In the genomic region with DNA sequence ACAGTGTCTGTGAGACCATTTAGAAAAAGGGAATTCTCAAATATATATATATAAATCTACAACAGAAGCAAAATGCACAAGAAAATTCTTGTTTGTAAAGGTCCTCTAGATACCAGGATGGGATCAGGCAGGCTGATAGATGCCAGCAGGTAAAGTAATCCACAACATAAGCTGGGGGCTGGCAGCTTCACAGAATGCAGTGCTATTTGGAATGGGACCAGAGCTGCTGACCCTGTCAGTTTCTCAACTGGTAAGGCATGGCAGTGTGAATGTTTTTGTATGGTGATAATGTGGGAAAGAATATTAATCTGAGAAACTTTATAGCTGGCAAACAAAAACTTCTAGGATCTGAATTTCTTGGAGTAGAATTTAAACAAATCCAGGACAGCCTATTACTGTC, we compare ENCODE assay signal across 18 mouse cellular contexts.
"Had no signal": no experiment of that assay in that cellular context is flagged by ENCODE, and none has a peak within 500 bp of the region (broad histone marks: within the 10 kb centered on the region; RNA-seq: fewer than 3 reads in every experiment).

No protein-coding gene starts in this region.

- H3K27ac ChIP-seq: lung, embryonic 15.5 days; macrophage; midbrain, embryonic 13.5 days; midbrain, embryonic 15.5 days; neural tube, embryonic 12.5 days; stomach, embryonic 15.5 days; stomach, postnatal 0 days had no signal

- H3K4me1 ChIP-seq: lung, embryonic 15.5 days; megakaryocyte, embryonic 14.5 days; midbrain, embryonic 13.5 days; midbrain, embryonic 15.5 days; neural tube, embryonic 12.5 days; stomach, embryonic 15.5 days had no signal

- H3K36me3 ChIP-seq: lung, embryonic 15.5 days; midbrain, embryonic 13.5 days; midbrain, embryonic 15.5 days; neural tube, embryonic 12.5 days; stomach, embryonic 15.5 days had no signal

- H3K27me3 ChIP-seq: lung, embryonic 15.5 days; megakaryocyte, embryonic 14.5 days; midbrain, embryonic 13.5 days; midbrain, embryonic 15.5 days; neural tube, embryonic 12.5 days; stomach, embryonic 15.5 days had no signal

- H3K4me2 ChIP-seq: lung, embryonic 15.5 days; midbrain, embryonic 11.5 days; midbrain, embryonic 13.5 days; midbrain, embryonic 15.5 days; neural tube, embryonic 12.5 days; stomach, embryonic 15.5 days had no signal

- H3K9ac ChIP-seq: liver, postnatal 0 days; lung, embryonic 15.5 days; midbrain, embryonic 13.5 days; midbrain, embryonic 15.5 days; neural tube, embryonic 12.5 days; stomach, embryonic 15.5 days had no signal

- ATAC-seq: liver, postnatal 0 days; lung, postnatal 0 days; midbrain, embryonic 13.5 days; midbrain, embryonic 15.5 days had no signal

- H3K9me3 ChIP-seq: lung, embryonic 15.5 days; megakaryocyte, embryonic 14.5 days; midbrain, embryonic 13.5 days; midbrain, embryonic 15.5 days; neural tube, embryonic 12.5 days; stomach, embryonic 15.5 days had no signal

- DNase-seq: liver, postnatal 0 days; lung, adult 2 months; lung, postnatal 14 days; lung, postnatal 36 days; right cerebral cortex, postnatal 14 days; thymus, adult 2 months; thymus, postnatal 25 days; thymus, postnatal 4 days had no signal

- H3K4me3 ChIP-seq: lung, embryonic 15.5 days; megakaryocyte, embryonic 14.5 days; midbrain, embryonic 13.5 days; midbrain, embryonic 15.5 days; neural tube, embryonic 12.5 days; stomach, embryonic 15.5 days had no signal
